Mouse (Mus musculus): ENCODE measurements around the gene Zfp770.

The Zfp770 gene

DNA sequence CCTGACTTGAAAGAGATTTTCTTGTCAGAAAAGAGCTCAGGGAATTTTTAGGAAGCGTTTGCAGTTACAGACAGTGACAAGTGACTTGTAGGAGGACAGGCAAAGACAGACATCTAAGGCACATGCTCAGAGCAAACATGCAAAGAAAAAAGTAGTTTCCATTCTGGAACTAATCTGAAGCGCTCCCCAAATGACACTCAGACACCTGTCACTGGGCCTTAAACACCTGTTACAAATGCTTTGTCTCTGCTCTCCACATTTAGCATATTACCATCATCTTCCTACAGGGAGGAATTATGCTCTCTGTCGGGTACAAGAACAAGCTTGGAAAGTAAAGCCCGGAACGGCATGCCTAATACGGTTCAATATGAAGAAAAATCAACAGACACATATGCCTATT lies 57.4 kb downstream of the Zfp770 start:
- DNase-seq (ENCODE audit: low spot score) = no peak

Data from urinary bladder, postnatal 25 days (tissue).